Mouse (Mus musculus): Measurements from ENCODE around the gene Syt3. TPM values are rescaled to one million over a fixed set of nuclear protein-coding genes. Genes with fewer than 3 reads are reported as not detected.
A peak's percentile ranks its signal among the peaks of the same experiment; 100 is the strongest.

The Syt3 gene
- total RNA-seq, 2 experiments from 2014 or later: 58.3 to 70.5 TPM

GRCm38 (mm10) chr7:44355411-44355810, 28.5 kb upstream of the Syt3 start:
- intact Hi-C loops (cut with DNase I): loop anchor here (2.0 kb wide), 1 partner anchor 15 kb away; no protein-coding TSS in a partner anchor
- peak in 1 of 2 experiments; percentile 19 for DNase-seq (ENCODE audit: low spot score in 2 of 2)

- intact Hi-C loops (cut with DNase I): no loop called here
- no peak for DNase-seq (ENCODE audit: low spot score in 2 of 2)
These were observed 27.1 kb upstream of the Syt3 start for GRCm38 (mm10) chr7:44356590-44357481.

GRCm38 (mm10) chr7:44357531-44357930, 26.4 kb upstream of the Syt3 start:
- DNase-seq (ENCODE audit: low spot score in 2 of 2): no peak
- intact Hi-C loops (cut with DNase I): no loop called here

GRCm38 (mm10) chr7:44358012-44358411, 25.9 kb upstream of the Syt3 start:
- no peak for DNase-seq (ENCODE audit: low spot score in 2 of 2)
- intact Hi-C loops (cut with DNase I): no loop called here

DNA sequence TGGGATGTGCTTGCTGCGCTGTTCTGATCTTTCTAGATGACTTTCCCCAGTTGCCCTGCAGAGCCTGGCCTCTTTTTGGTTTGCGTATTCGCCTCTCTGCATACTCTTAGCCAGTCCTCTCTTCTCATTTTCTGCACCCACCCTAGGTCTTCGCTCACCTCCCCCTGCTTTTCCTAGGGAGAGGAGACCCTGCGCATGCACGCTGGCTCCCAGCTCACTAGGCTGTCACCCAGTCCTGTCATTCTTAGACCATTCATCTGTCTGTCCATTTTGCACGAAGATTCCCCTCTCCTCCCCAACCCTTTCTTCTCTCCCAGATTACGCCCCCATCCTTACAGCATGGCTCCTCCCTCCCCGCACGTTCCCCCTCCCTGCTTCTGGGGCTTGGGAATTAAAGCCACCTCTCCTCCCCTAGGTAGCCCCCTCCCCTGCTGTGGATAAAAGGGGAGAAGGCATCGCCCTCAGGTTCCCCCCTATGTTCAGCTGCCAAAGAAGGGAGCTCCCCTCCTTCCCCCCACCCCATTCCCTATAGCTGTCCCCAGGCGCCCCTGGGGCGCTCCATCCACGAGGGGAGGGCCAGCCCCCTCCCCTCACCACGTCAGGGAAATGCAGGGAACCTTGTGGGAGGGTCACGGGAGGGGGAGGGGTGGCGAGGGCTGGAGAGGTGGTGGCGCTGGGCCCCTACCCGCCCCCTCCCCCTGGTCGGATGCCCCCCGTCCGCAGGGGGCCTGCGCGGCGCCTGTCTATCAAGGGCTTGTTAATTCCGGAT, 24.8 kb upstream of the Syt3 start:
- DNase-seq (ENCODE audit: low spot score in 2 of 2): no peak
- intact Hi-C loops (cut with DNase I): no loop called here

GRCm38 (mm10) chr7:44359908-44360672, 23.8 kb upstream of the Syt3 start:
- intact Hi-C loops (cut with DNase I): loop anchor here (2.0 to 5.0 kb wide), 2 partner anchors 83 to 127 kb away; no protein-coding TSS in a partner anchor
- DNase-seq (ENCODE audit: low spot score in 2 of 2): peak; percentile 94 to 97

- peak; percentile 51 to 52 for DNase-seq (ENCODE audit: low spot score in 2 of 2)
- intact Hi-C loops (cut with DNase I): loop anchor here (2.0 to 5.0 kb wide), 2 partner anchors 82 to 126 kb away; no protein-coding TSS in a partner anchor
These were observed 23.1 kb upstream of the Syt3 start for GRCm38 (mm10) chr7:44360792-44361301.

DNA sequence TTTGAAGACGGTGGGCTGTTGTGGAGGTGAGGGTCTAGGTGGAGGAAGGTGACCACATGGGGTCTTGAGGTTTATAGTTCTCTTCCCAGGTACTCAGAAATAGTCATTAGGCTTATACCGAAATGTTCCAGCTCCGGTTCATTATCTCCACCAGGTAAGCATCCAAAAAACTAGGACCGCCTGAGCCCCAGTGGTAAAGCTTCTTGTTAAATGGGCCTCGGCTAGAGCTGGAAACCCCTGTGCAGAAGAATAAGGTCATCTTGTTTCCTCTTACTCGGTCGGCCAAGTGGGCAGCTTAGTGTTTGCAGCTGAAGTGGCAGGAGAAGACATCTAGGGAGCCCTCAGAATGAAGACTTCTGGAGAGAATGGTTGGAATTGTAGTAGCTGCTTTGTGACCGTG, 11.2 kb upstream of the Syt3 start:
- intact Hi-C loops (cut with DNase I): loop anchor here (5.0 kb wide), 1 partner anchor 95 kb away; the partner anchor contains the start of genes Aspdh and Josd2
- no peak for DNase-seq (ENCODE audit: low spot score in 2 of 2)

- DNase-seq (ENCODE audit: low spot score in 2 of 2): no peak
- intact Hi-C loops (cut with DNase I): loop anchor here (5.0 kb wide), 1 partner anchor 94 kb away; the partner anchor contains the start of genes Aspdh and Josd2
These were observed 10.4 kb upstream of the Syt3 start for GRCm38 (mm10) chr7:44373460-44373859.

- peak; percentile 87 to 88 for DNase-seq (ENCODE audit: low spot score in 2 of 2)
- intact Hi-C loops (cut with DNase I): loop anchor here (5.0 kb wide), 1 partner anchor 93 kb away; the partner anchor contains the start of genes Aspdh and Josd2
These were observed 9.8 kb upstream of the Syt3 start for GRCm38 (mm10) chr7:44373889-44374652.

- intact Hi-C loops (cut with DNase I): loop anchor here (5.0 kb wide), 1 partner anchor 93 kb away; the partner anchor contains the start of genes Aspdh and Josd2
- no peak for DNase-seq (ENCODE audit: low spot score in 2 of 2)
These were observed 9.1 kb upstream of the Syt3 start for GRCm38 (mm10) chr7:44374756-44375155.

DNA sequence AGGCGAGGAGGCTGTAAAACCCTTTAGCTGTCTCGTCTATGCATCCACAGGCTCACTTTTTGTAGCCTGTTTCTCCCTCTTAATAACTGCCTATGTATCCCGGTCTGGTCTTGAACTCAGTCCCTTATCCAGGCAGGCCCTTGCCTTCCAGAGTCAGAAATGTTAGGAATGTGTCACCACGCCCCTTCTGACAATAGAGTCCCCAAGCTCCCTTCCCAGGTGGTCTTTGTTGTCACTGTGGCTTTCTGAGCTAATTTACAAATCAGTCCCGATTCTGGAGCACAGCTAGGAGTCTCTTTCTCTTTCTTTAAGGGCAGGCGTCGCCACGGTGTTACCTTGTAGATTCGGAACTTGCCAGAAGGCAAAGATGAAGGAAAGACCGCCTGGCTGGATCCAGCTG, 8.7 kb upstream of the Syt3 start:
- no peak for DNase-seq (ENCODE audit: low spot score in 2 of 2)

DNA sequence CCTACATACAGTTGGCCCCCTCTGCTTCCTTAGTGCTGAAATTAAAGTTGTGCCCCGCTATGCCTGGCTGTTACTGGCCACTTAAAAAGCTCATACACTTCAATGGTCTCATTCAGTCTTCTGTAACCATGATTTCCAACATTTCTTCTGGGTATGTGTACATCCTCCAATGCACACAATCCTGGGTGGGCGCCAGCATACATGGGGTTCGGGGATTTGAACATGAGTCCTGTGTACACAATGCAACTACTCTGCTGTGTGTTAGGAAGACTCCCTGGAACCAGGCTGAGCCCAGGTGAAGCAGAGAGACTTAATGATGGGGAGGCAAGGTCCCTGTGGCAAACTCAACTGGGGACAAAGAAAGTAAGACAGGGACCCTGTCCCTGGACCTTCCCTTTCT, 8.1 kb upstream of the Syt3 start:
- intact Hi-C loops (cut with DNase I): no loop called here
- no peak for DNase-seq (ENCODE audit: low spot score in 2 of 2)

More for the DNA sequence above, 8.7 kb upstream of the Syt3 start:
- intact Hi-C loops (cut with DNase I): no loop called here

GRCm38 (mm10) chr7:44378290-44378689, 5.6 kb upstream of the Syt3 start:
- no peak for DNase-seq (ENCODE audit: low spot score in 2 of 2)
- intact Hi-C loops (cut with DNase I): no loop called here

DNA sequence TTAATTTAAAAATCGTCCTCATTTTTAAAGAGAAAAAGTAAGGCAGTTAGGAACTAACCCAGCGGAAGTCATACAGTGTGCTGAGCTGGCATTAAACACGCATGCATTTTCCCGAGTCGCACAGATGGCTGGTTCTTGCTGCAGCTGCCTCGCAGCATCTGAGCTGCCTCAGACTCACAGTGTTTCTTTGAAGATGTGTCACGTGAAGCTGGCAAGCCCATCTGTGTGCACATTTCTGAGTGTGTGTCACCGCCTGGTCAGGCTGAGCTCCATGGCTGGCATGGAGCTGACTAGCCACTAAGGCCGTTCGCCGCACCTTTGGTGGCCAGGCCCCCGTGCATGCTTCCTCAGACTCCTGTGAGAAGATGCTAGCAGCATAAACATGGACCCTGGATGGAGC, 1.4 kb upstream of the Syt3 start:
- peak; percentile 84 for DNase-seq (ENCODE audit: low spot score in 2 of 2)
- intact Hi-C loops (cut with DNase I): loop anchor here (5.0 kb wide), 1 partner anchor 60 kb away; no protein-coding TSS in a partner anchor

GRCm38 (mm10) chr7:44384716-44385059, 786 bp downstream of the Syt3 start:
- DNase-seq (ENCODE audit: low spot score in 2 of 2): no peak
- intact Hi-C loops (cut with DNase I): loop anchor here (5.0 kb wide), 1 partner anchor 58 kb away; no protein-coding TSS in a partner anchor

- no peak for DNase-seq (ENCODE audit: low spot score in 2 of 2)
- intact Hi-C loops (cut with DNase I): no loop called here
These were observed 1.8 kb downstream of the Syt3 start, which contains the start of gene 1700008O03Rik for GRCm38 (mm10) chr7:44385720-44386119. TSS of gene 1700008O03Rik (minus strand) at chr7:44385820.

DNA sequence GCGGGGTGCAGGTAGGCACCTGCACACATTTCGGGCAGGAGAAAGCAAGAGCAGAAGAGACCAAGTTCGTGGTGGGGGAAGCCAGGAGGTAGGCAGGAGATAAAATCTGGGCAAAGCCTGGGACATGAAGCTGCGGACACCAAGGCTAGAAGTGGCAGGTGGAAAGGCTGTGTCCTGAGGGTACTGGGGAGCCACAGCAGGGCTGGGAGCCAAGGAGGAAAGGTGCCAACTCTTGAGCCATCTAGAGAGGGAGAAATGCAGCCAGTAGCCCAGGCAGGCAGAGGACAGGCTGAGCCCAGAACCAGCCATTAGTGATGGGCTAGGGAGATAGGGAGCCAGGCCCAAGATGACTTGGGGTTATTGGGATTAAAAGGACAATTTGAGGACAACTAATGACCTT, 7.9 kb downstream of the Syt3 start:
- intact Hi-C loops (cut with DNase I): no loop called here
- no peak for DNase-seq (ENCODE audit: low spot score in 2 of 2)

All from left cerebral cortex, postnatal 36 days (tissue).